Mouse (Mus musculus): ENCODE measurements at regions not wholly inside any gene's neighbourhood (a gene's known extent, or its start where the extent isn't known, plus 50 kb on each side); places are given as distances from the start of the nearest gene placed in this dataset.

GRCm38 (mm10) chr10:98717856-98718255, 196.3 kb upstream of the Atp2b1 start:
- DNase-seq (ENCODE audit: low spot score): no peak

- DNase-seq (ENCODE audit: low spot score): no peak
These were observed 195.5 kb upstream of the Atp2b1 start for GRCm38 (mm10) chr10:98718706-98719105.

GRCm38 (mm10) chr10:98720256-98721005, 193.8 kb upstream of the Atp2b1 start:
- DNase-seq (ENCODE audit: low spot score): no peak

- DNase-seq (ENCODE audit: low spot score): no peak
These were observed 189.1 kb upstream of the Atp2b1 start for GRCm38 (mm10) chr10:98725110-98725509.

- DNase-seq (ENCODE audit: low spot score): no peak
These were observed 187.1 kb upstream of the Atp2b1 start for GRCm38 (mm10) chr10:98727130-98727529.

GRCm38 (mm10) chr10:98728396-98729030, 185.7 kb upstream of the Atp2b1 start:
- no peak for DNase-seq (ENCODE audit: low spot score)

- DNase-seq (ENCODE audit: low spot score): no peak
These were observed 180.1 kb upstream of the Atp2b1 start for GRCm38 (mm10) chr10:98733950-98734585.

GRCm38 (mm10) chr10:98740507-98741147, 173.6 kb upstream of the Atp2b1 start:
- no peak for DNase-seq (ENCODE audit: low spot score)

GRCm38 (mm10) chr10:98741398-98741797, 172.8 kb upstream of the Atp2b1 start:
- DNase-seq (ENCODE audit: low spot score): no peak

- DNase-seq (ENCODE audit: low spot score): no peak
These were observed 171.2 kb upstream of the Atp2b1 start for GRCm38 (mm10) chr10:98742822-98743605.

GRCm38 (mm10) chr10:98744246-98744645, 170.0 kb upstream of the Atp2b1 start:
- peak; percentile 67 for DNase-seq (ENCODE audit: low spot score)

- DNase-seq (ENCODE audit: low spot score): no peak
These were observed 169.5 kb upstream of the Atp2b1 start for GRCm38 (mm10) chr10:98744662-98745061.

GRCm38 (mm10) chr10:98745409-98745808, 168.8 kb upstream of the Atp2b1 start:
- peak; percentile 42 for DNase-seq (ENCODE audit: low spot score)

GRCm38 (mm10) chr10:98745861-98746260, 168.3 kb upstream of the Atp2b1 start:
- no peak for DNase-seq (ENCODE audit: low spot score)

- no peak for DNase-seq (ENCODE audit: low spot score)
These were observed 165.2 kb upstream of the Atp2b1 start for GRCm38 (mm10) chr10:98748856-98749583.

- DNase-seq (ENCODE audit: low spot score): no peak
These were observed 164.6 kb upstream of the Atp2b1 start for GRCm38 (mm10) chr10:98749584-98749947.

GRCm38 (mm10) chr10:98751376-98752058, 162.7 kb upstream of the Atp2b1 start:
- DNase-seq (ENCODE audit: low spot score): no peak

GRCm38 (mm10) chr10:98761080-98761479, 153.1 kb upstream of the Atp2b1 start:
- DNase-seq (ENCODE audit: low spot score): no peak

- no peak for DNase-seq (ENCODE audit: low spot score)
These were observed 148.3 kb upstream of the Atp2b1 start for GRCm38 (mm10) chr10:98765786-98766419.

- no peak for DNase-seq (ENCODE audit: low spot score)
These were observed 134.4 kb upstream of the Atp2b1 start for GRCm38 (mm10) chr10:98779783-98780182.

Measured in T-cell, adult 2 months (primary cell).